Mouse (Mus musculus) E14TG2a.4 (cell line): ENCODE data around the gene Scamp3.

Source experiments
- CTCF ChIP-seq: conservative IDR thresholded peaks from 2 replicates; pipeline ENCODE4 v1.5.1; 2014; ENCODE audit warnings: low read length
- NANOG ChIP-seq: IDR thresholded peaks from 2 replicates; pipeline ENCODE4 v1.6.1; 2014; ENCODE audit warnings: borderline replicate concordance, low read length, mixed read lengths

GRCm38 (mm10) chr3:89214681-89215411 lies 37.6 kb downstream of the Scamp3 start, which contains the start of gene Thbs3:
- TF ChIP-seq CTCF (no peak), NANOG (no peak)
